Mouse (Mus musculus) left cerebral cortex, postnatal 10 days (tissue): ENCODE data around the gene Popdc3. TPM values are rescaled to one million over a fixed set of nuclear protein-coding genes. Genes with fewer than 3 reads are reported as not detected.
"Not testable (repeated sequence)": the region's sequence is repeated elsewhere in the genome, so short reads cannot be mapped to it uniquely, and the experiment has no call there.

Source experiments
- DNase-seq, 2 experiments: peaks; one replicate each; pipeline ENCODE4 v3.0.0; 2021 to 2022; ENCODE audit warnings: low spot score in 2 of 2, mixed read lengths in 1 of 2; ENCODE audit errors: extremely low spot score in 1 of 2
- intact Hi-C: fragments of 180-260 bp; cut with DNase I; formaldehyde crosslinking; loops from one replicate; pipeline ENCODE4 v1.15.1; 2025
- total RNA-seq, 2 experiments: library from RNA; stranded (reverse); gene quantifications; 2 replicates each; pipeline ENCODE4 v1.2.3; 2021

The Popdc3 gene
- total RNA-seq, 2 experiments from 2014 or later = 1.5 to 1.6 TPM

GRCm38 (mm10) chr10:45298503-45298902 is 120.6 kb downstream of the Popdc3 start:
- intact Hi-C loops = no loop called here
- no peak for DNase-seq

DNA sequence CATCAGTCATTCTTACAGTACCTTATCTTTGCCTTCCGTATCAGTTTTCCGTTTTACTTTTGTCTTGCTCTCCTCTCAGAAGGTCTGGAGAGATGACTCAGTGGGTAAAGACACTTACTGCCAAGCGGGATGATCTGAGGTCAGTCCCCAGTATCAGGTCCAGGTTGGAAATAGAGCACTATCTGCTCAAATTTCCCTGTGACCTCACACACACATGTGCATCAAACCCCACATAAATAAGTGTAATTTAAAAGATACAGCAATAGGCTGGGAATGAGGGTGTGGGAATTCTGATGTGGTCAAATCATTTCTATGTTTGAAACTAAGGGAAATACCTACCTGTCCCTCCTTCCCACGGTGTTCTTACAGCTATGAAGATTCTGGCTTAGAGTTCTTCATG is 121.6 kb downstream of the Popdc3 start:
- no peak for DNase-seq
- intact Hi-C loops = no loop called here

- DNase-seq = no peak
Observed at GRCm38 (mm10) chr10:45303315-45304036, 125.6 kb downstream of the Popdc3 start.

DNA sequence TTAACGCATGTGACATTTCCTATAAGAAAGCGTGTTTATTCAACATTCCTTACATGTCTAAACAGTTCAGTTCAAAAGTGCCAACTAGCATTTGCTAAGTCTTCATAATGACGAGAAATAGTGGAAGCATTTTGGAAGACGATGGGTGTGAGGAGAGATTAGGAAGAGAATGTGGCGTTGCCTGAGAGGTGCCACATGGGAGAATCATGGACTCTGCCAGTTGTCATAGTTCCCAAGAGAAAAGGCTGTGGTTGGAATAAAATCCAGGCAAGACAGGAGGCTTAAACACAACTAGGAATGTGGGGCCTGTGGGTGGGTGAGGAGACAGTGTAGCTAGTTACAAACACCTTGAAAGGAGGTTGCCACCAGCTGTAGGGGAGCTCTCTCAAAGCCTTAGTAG is 127.3 kb downstream of the Popdc3 start:
- no peak for DNase-seq
- intact Hi-C loops = no loop called here

More at GRCm38 (mm10) chr10:45303315-45304036, 125.6 kb downstream of the Popdc3 start:
- intact Hi-C loops = no loop called here

DNA sequence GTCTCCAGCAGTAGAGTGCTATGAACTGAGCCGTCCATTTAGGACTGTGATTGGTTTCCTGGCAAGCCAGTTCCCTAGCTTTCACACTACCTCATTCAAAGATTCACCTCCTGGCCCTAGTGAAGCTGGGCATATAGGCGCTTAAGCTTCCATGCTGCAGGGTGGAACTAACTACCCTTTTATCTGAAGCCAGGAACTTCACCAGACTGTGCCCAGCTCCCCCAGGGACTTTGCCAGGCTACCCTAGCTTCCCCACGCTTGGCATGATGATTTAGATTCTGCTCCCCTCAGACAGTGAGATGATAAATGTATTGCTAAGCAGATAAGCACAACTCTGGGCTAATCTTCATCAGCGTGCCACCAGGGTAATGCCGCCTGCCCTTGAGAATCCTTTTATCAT is 133.2 kb downstream of the Popdc3 start:
- no peak for DNase-seq
- intact Hi-C loops = no loop called here

GRCm38 (mm10) chr10:45311624-45312023 is 133.7 kb downstream of the Popdc3 start:
- DNase-seq = no peak
- intact Hi-C loops = no loop called here

GRCm38 (mm10) chr10:45314865-45315264 is 137.0 kb downstream of the Popdc3 start:
- DNase-seq = no peak
- intact Hi-C loops = no loop called here

- DNase-seq = no peak
- intact Hi-C loops = no loop called here
Observed at GRCm38 (mm10) chr10:45318922-45319321, 141.0 kb downstream of the Popdc3 start.

GRCm38 (mm10) chr10:45320296-45320695 is 142.4 kb downstream of the Popdc3 start:
- no peak for DNase-seq
- intact Hi-C loops = no loop called here

DNA sequence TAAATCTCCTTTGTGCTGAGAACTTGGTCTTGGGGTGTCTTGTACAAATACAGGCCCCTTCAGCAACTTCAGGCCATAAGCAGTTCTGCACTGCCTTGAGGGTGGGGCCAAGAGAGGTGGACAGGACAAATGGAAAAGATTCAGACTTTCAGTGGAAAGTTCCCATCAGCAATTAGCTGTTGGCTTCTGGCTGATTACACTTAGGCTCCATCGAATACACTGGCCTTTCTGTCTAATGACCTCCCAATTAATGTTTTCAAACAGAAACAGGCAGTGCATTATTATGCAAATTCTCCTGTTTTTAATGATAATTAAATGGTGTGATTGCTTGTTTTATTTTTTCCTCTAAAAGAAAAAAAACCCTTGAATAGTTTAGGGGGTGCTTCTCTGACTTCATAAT is 146.3 kb downstream of the Popdc3 start:
- DNase-seq = no peak
- intact Hi-C loops = no loop called here

DNA sequence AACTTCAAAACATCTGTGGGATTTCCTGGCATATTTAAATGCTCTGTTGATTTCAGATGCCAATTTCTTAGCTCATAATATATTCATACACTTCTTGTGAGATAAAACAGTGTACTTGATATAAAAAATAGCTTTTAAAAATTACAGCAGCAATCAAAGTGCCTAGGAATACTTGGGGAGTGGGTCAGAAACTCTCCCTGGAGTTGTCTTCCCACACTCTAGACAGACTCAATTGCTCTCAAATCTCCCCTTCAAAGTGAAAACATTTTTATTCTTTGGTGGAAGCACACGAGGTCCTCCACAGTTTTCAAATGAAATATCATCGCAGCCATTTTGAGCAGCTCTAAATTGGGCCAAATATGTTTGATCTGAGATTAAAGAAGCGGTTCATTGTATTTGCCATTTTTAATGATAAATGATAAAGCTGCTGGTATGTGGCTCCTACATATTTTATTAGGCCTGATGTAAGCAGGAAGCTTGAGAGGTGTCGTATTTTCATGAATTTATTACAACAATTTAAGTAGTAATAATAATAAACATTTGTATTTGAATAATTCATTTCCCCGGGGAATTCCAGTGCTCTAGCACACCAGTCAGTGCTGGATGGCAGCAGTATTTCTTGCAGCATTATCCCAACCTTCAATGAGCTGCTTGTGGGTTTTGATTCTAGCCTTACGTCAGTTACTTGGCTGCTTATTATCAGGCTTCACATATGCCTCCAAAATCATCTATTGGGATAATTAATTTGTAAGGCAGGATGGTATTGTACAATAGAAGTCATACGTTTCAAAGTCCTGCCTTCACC is 150.5 kb downstream of the Popdc3 start:
- intact Hi-C loops = no loop called here

GRCm38 (mm10) chr10:45334925-45335324 is 157.0 kb downstream of the Popdc3 start:
- intact Hi-C loops = no loop called here
- no peak for DNase-seq

More for the DNA sequence above, 150.5 kb downstream of the Popdc3 start:
- no peak for DNase-seq

GRCm38 (mm10) chr10:45335434-45336422 is 157.8 kb downstream of the Popdc3 start, which contains the start of gene Bves:
Bves (plus strand) TSS chr10:45335772.
- DNase-seq = peak in 1 of 2 experiments; percentile 53
- intact Hi-C loops = no loop called here

DNA sequence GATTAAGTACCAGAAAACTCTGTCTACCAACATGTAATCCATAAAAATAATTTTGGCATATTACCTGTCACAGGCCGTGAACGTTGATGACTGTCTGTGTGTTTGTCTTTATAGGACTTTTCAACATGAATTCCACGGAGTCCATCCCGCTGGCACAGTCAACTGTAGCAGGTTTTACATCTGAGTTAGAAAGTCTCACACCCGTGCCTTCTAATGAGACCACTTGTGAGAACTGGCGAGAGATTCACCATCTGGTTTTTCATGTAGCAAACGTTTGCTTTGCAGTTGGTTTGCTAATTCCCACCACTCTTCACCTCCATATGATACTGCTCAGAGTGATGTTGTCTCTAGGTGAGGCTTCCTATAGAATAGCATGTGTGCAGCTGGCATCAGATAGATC is 161.2 kb downstream of the Popdc3 start:
- intact Hi-C loops = no loop called here
- DNase-seq = no peak

DNA sequence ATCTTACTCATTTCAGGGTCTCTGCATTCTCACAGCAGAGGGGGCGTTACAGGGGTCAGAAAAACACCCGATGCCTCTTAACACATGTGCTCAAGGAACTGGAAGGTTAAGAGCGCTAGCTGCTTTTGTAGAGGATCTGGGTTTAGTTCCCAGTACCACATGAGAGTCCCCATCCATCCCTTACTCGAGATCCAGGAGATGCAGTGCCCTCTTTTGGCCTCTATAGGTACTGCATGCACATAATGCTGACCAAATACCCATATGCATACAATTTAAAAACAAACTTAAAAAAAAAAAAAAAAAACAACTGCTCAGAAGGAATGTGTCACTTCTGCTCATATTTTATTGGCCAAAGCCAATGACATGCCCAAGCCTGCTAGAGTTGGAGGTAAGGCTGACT is 166.5 kb downstream of the Popdc3 start:
- DNase-seq = no peak
- intact Hi-C loops = no loop called here

GRCm38 (mm10) chr10:45345217-45345616 is 167.3 kb downstream of the Popdc3 start:
- intact Hi-C loops = no loop called here
- no peak for DNase-seq

- intact Hi-C loops, DNase-seq: not testable (repeated sequence)
Observed at GRCm38 (mm10) chr10:45348143-45348542, 170.2 kb downstream of the Popdc3 start.

DNA sequence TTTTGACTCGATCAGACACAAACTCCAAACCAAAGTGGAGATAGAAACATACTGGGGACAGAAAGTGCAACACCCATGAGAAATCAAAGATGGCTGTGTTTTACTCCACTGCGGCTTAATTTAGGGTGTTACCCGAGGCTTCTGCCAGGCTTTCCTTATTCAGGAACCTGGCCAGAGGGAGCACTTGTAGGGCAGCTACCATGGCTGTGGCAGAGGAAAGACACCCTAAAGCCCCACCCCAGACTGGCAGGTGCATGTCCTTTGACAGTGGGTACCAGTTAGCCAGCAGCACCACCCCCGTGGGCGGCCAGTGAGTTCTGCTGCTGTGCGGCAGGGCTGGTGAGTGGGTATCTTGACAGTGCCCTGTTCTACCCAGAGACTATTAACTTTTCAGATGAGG is 178.2 kb downstream of the Popdc3 start:
- intact Hi-C loops = no loop called here
- no peak for DNase-seq

GRCm38 (mm10) chr10:45363396-45363795 is 185.5 kb downstream of the Popdc3 start:
- DNase-seq = no peak
- intact Hi-C loops = no loop called here
